Mouse (Mus musculus) liver, embryonic 14.5 days (tissue): Measurements from ENCODE around the gene Hs3st3b1. TPM values are rescaled to one million over a fixed set of nuclear protein-coding genes. Genes with fewer than 3 reads are reported as not detected.
A peak's percentile ranks its signal among the peaks of the same experiment; 100 is the strongest.

Experiments
- ATAC-seq: fragments of 200-750 bp; cut with Nextera tagmentation; 2 replicates; pipeline ENCODE4 v1.8.0; 2017; ENCODE audit warnings: moderate number of reproducible peaks, mild to moderate bottlenecking, moderate library complexity; ENCODE audit not compliant: insufficient read depth
- DNase-seq, 3 experiments: peaks; one replicate each; pipeline ENCODE4 v3.0.0-alpha.2; 2012 to 2013; ENCODE audit warnings: low read depth in 3 of 3, low spot score in 3 of 3
- H3K27ac ChIP-seq: fragments of 300-500 bp; sonication (generic); 2 replicates; pipeline ENCODE4 v1.5.1; 2014; ENCODE audit warnings: moderate library complexity, mild to moderate bottlenecking, control low read depth, inconsistent platforms
- H3K27me3 ChIP-seq: fragments of 300-500 bp; sonication (generic); 2 replicates; pipeline ENCODE4 v1.6.1; 2014; ENCODE audit warnings: mild to moderate bottlenecking, low read length, moderate library complexity; ENCODE audit not compliant: control insufficient read depth, insufficient read depth
- H3K36me3 ChIP-seq: fragments of 300-500 bp; sonication (generic); replicated peaks from 2 replicates; pipeline ENCODE4 v1.6.1; 2014; ENCODE audit warnings: low read depth; ENCODE audit not compliant: control insufficient read depth, insufficient read depth
- H3K4me1 ChIP-seq, 2 experiments: fragments of 200-500 bp in 1 of 2; fragments of 300-500 bp in 1 of 2; sonication (generic) in 1 of 2; replicated peaks; 2 replicates each; pipeline ENCODE4 v1.6.1; 2012 to 2014; ENCODE audit warnings: antibody characterized with exemption in 1 of 2, inconsistent platforms in 1 of 2, low read length in 1 of 2; ENCODE audit not compliant: control insufficient read depth in 2 of 2, insufficient read depth in 2 of 2
- H3K4me2 ChIP-seq: fragments of 300-500 bp; sonication (generic); 2 replicates; pipeline ENCODE4 v1.6.1; 2014; ENCODE audit warnings: low read depth, mild to moderate bottlenecking, control low read depth, moderate library complexity
- H3K4me3 ChIP-seq, 2 experiments: fragments of 200-500 bp in 1 of 2; fragments of 300-500 bp in 1 of 2; sonication (generic) in 1 of 2; 2 replicates each; pipeline ENCODE4 v1.5.1; 2012 to 2014; ENCODE audit warnings: low read depth in 2 of 2, low read length in 2 of 2, mild to moderate bottlenecking in 2 of 2, control low read depth in 1 of 2, inconsistent platforms in 1 of 2, moderate library complexity in 1 of 2; ENCODE audit not compliant: insufficient read depth in 1 of 2
- H3K9ac ChIP-seq: fragments of 300-500 bp; sonication (generic); replicated peaks from 2 replicates; pipeline ENCODE4 v1.6.1; 2014; ENCODE audit warnings: mild to moderate bottlenecking, control low read depth, moderate library complexity
- H3K9me3 ChIP-seq: fragments of 300-500 bp; sonication (generic); 2 replicates; pipeline ENCODE4 v1.6.1; 2016; ENCODE audit warnings: low read length, mixed read lengths; ENCODE audit not compliant: control insufficient read depth
- CTCF ChIP-seq: IDR thresholded peaks from 2 replicates; pipeline ENCODE4 v1.5.1; 2016; ENCODE audit warnings: antibody characterized with exemption, low read depth, control low read depth
- EP300 ChIP-seq: IDR thresholded peaks from 2 replicates; pipeline ENCODE4 v1.6.1; 2016; ENCODE audit warnings: antibody characterized with exemption, low read depth
- WGBS: fragments of 180-500 bp; shearing (Covaris S2); extraction: QIAGEN DNeasy Blood & Tissue Kit; methylation state at CpG from one replicate; pipeline ENCODE4 v1.1.7; 2014; ENCODE audit not compliant: insufficient replicate concordance; 5-methylcytosine and 5-hydroxymethylcytosine counted together
- polyA plus RNA-seq, 2 experiments: library from polyadenylated mRNA; depleted of rRNA in 1 of 2; stranded (reverse) in 1 of 2; unstranded in 1 of 2; fragments of >200 nt; fragmentation: Nextera tagmentation in 1 of 2; extraction: Ambion mirVana in 1 of 2; gene quantifications; 2 replicates each; pipeline versions ENCODE4 v1.2.1 to v1.2.3; 2012 to 2014

Hs3st3b1 gene
- polyA plus RNA-seq, 2 experiments: 8.0 to 10.4 TPM

GRCm38 (mm10) chr11:63952743-63953191 lies 30.7 kb upstream of the Hs3st3b1 start:
- no peak for TF ChIP-seq CTCF
- Histone ChIP-seq H3K9ac (no peak overlapping the region), H3K4me3 (no peak overlapping the region), H3K27ac (no peak overlapping the region), H3K9me3 (no peaks in the 10 kb centered on the region), H3K27me3 (no peaks in the 10 kb centered on the region), H3K36me3 (no peaks in the 10 kb centered on the region), H3K4me1 (peaks cover 0 to 5% of the 10 kb centered on the region in 2 experiments; a peak in 1 of 4 replicates), H3K4me2 (no peak overlapping the region)
- no peak for DNase-seq
- no peak for ATAC-seq
- 52% methylated on average over 4 of the region's 4 CpGs for WGBS

- no peak for TF ChIP-seq CTCF
- TF ChIP-seq EP300: no peak
- no peak overlapping the region; a peak in 1 of 4 replicates for H3K4me3 ChIP-seq
- H3K4me2 ChIP-seq: peak overlapping the region; percentile 38
- WGBS: 10% methylated on average over 19 of the region's 19 CpGs
- ATAC-seq (peak; percentile 67), DNase-seq (peak; percentile 38 to 45 (median 39))
- H3K9ac ChIP-seq: no peak overlapping the region
- H3K27ac ChIP-seq: no peak overlapping the region
- no peaks in the 10 kb centered on the region for H3K27me3 ChIP-seq
- peaks cover 0 to 5% of the 10 kb centered on the region in 2 experiments; a peak in 1 of 4 replicates for H3K4me1 ChIP-seq
- no peaks in the 10 kb centered on the region for H3K9me3 ChIP-seq
- no peaks in the 10 kb centered on the region for H3K36me3 ChIP-seq
These were observed 29.9 kb upstream of the Hs3st3b1 start for GRCm38 (mm10) chr11:63951831-63952631.

GRCm38 (mm10) chr11:63948371-63948770 lies 26.3 kb upstream of the Hs3st3b1 start:
- H3K27me3 ChIP-seq: no peaks in the 10 kb centered on the region

GRCm38 (mm10) chr11:63947024-63947423 lies 24.9 kb upstream of the Hs3st3b1 start:
- WGBS: 82% methylated on average over 2 of the region's 2 CpGs
- no peak for ATAC-seq

More at GRCm38 (mm10) chr11:63948371-63948770, 26.3 kb upstream of the Hs3st3b1 start:
- ATAC-seq (no peak), DNase-seq (no peak)
- Histone ChIP-seq H3K4me2 (no peak overlapping the region), H3K4me3 (no peak overlapping the region), H3K4me1 (0 out of 4 replicates have a peak, but pooled peaks cover 0 to 2% of the 10 kb centered on the region in 2 experiments), H3K36me3 (no peaks in the 10 kb centered on the region), H3K9me3 (no peaks in the 10 kb centered on the region), H3K27ac (no peak overlapping the region), H3K9ac (no peak overlapping the region)
- 53% methylated on average over 11 of the region's 11 CpGs for WGBS
- TF ChIP-seq CTCF: no peak
- no peak for TF ChIP-seq EP300

GRCm38 (mm10) chr11:63943947-63944346 lies 21.9 kb upstream of the Hs3st3b1 start:
- no peaks in the 10 kb centered on the region for H3K36me3 ChIP-seq
- WGBS: 73% methylated on average over 3 of the region's 3 CpGs
- H3K4me1 ChIP-seq: no peaks in the 10 kb centered on the region
- TF ChIP-seq CTCF (no peak), EP300 (no peak)
- H3K9ac ChIP-seq: no peak overlapping the region
- ATAC-seq (no peak), DNase-seq (no peak)
- no peaks in the 10 kb centered on the region for H3K9me3 ChIP-seq
- no peak overlapping the region for H3K27ac ChIP-seq
- H3K4me3 ChIP-seq: no peak overlapping the region
- H3K27me3 ChIP-seq: no peaks in the 10 kb centered on the region
- no peak overlapping the region for H3K4me2 ChIP-seq

More at GRCm38 (mm10) chr11:63947024-63947423, 24.9 kb upstream of the Hs3st3b1 start:
- Histone ChIP-seq H3K9me3 (no peaks in the 10 kb centered on the region), H3K27me3 (no peaks in the 10 kb centered on the region), H3K4me1 (0 out of 4 replicates have a peak, but pooled peaks cover 0 to 2% of the 10 kb centered on the region in 2 experiments), H3K4me3 (no peak overlapping the region), H3K9ac (no peak overlapping the region), H3K4me2 (no peak overlapping the region), H3K36me3 (no peaks in the 10 kb centered on the region), H3K27ac (no peak overlapping the region)
- TF ChIP-seq EP300 (no peak), CTCF (no peak)
- DNase-seq: no peak
